Mouse (Mus musculus) left cerebral cortex, postnatal 36 days (tissue): ENCODE results near the gene Rbm25. TPM values are rescaled to one million over a fixed set of nuclear protein-coding genes. Genes with fewer than 3 reads are reported as not detected.

ENCODE experiments used
- DNase-seq, 2 experiments: peaks; one replicate each; pipeline ENCODE4 v3.0.0; 2021 to 2022; ENCODE audit warnings: low spot score in 2 of 2, mixed read lengths in 1 of 2
- intact Hi-C: fragments of 180-260 bp; cut with DNase I; formaldehyde crosslinking; loops from one replicate; pipeline ENCODE4 v1.15.1; 2025
- total RNA-seq, 2 experiments: library from RNA; stranded (reverse); gene quantifications; 2 replicates each; pipeline ENCODE4 v1.2.3; 2021

Gene Rbm25
- total RNA-seq, 2 experiments from 2014 or later, result 79.7 to 150 TPM

DNA sequence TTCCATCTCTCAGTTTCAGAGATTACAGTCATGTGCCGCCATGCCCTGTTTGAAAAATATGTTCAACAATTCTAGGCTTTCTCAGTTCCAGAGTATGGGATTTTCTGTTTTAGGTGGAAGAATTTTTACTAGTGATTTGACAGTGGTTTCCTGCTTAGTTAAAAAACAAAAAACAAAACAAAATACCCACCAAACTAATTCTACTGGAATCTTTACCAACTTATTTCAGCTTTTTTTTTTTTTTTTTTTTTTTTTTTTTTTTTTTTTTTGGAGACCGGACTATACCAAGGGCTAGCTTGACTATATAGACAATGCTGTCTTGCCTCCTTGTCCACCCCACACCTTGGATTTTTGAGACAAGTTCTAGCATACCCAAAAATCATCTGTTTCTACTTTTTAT is 10.2 kb downstream of the Rbm25 start:
- DNase-seq, result no peak
- intact Hi-C loops, result no loop called here

DNA sequence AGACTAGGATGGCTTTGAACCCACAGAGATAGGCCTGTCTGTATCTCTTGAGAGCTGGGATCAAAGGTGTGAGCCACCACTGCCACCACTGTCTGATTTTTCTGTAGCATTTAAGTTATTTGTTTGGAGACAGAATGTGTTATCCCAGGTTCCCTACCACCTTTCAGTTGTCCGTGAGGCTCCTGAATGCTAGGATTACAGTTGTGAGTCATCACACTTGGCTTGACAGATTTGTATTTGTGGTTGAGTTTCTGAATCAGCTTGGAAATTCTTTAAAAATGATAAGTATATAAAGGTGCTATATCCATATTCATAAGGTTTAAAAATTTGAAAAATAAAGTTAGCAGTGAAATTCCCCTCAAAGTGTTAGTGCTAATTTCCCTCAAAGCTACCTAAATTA is 12.1 kb downstream of the Rbm25 start:
- DNase-seq, result no peak
- intact Hi-C loops, result no loop called here

GRCm38 (mm10) chr12:83650346-83650745 is 19.3 kb downstream of the Rbm25 start:
- DNase-seq, result no peak
- intact Hi-C loops, result no loop called here

GRCm38 (mm10) chr12:83651414-83651813 is 20.4 kb downstream of the Rbm25 start:
- intact Hi-C loops, result no loop called here
- no peak for DNase-seq

- DNase-seq, result no peak
- intact Hi-C loops, result no loop called here
These were observed 54.4 kb downstream of the Rbm25 start for GRCm38 (mm10) chr12:83685466-83685865.

DNA sequence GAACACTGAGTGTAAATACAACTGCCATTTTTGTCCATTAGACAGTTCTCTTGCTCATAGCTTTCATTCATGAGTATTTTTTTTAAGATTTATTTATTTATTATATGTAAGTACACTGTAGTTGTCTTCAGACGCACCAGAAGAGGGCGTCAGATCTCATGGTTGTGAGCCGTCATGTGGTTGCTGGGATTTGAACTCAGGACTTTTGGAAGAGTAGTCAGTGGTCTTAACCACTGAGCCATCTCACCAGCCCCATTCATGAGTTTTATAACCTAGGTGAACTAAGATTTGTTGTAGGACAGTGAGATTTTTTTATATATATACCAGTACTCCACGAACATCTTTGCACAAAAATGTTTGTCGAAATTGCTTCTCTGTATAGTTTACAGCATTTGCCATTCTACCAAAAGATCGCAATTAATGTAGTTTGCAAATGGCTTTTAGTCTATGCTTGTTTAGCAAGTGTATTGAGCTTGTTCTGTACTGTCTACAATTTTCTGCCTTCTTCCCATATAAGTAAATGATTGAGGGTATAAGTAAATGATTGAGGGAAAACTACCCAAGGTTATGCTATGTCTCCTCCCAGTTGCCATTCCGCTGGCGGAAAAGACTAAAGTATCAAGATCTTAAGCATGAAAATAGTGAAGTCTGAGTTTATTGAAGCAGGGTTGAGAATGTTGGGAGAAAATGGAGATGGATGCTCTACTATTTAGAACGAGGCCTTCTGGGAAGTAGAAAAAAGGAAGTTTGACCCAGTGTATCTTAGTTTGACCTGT is 55.7 kb downstream of the Rbm25 start:
- intact Hi-C loops, result no loop called here
- no peak for DNase-seq

- intact Hi-C loops, result no loop called here
- DNase-seq, result peak; percentile 93 to 95
These were observed 56.9 kb downstream of the Rbm25 start, which contains the start of gene Psen1 for GRCm38 (mm10) chr12:83687934-83688315. Gene Psen1 (plus strand): TSS chr12:83688152.

DNA sequence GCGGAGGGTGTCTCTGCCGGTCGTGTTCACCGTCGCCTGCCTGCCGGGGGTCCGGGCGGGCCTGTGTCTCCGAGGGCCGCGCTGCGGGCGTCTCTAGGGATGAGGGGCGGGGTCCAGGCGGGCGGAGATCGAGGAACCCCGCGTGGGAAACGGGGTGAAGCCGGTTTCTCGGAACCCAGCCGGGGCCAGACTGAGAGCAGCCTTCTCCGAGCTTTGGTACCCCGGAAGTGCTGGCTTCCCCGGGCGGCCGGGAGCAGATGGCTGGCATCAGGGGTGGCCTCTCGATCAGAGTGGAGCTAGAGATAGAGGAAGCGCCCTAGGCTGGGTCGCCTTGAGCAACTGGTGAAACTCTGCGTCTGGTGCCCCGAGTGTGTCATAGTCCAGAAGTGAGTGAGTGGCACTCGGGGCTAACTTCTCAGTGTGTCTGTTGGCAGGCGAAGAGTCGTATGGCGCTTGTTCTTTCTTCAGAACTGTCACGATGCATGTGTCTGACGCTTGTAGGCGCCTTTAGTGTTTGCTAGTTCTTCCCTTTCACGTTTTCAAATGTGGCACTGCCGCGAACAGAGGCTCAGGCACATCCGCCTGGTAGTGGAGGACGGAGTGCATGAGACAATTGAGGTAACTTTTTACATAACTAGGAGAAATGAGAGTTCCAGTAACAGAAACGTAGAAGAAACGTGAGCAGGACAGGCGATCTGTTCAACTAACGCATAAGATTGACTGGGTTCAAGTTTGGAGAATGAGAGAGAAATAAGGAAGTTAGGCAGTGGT is 57.5 kb downstream of the Rbm25 start:
- peak in 1 of 2 experiments; percentile 48 for DNase-seq
- intact Hi-C loops, result no loop called here

DNA sequence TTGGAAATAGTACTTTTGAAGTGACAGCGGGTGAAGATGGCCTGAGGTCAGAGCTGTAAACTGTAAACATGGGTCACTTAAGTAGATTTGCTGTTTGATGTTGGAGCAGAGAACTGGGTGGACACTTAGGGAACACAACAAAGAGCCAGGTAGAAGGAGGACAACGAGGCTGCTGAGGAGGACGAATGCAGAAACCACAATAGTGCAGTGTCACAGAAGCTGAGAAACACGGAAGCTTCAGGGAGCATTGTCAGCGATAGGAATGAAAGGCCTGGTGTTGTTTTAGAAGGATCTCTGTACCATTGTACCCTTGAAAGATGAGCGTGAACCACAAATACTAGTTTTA is 58.0 kb downstream of the Rbm25 start:
- intact Hi-C loops, result no loop called here
- DNase-seq, result no peak

GRCm38 (mm10) chr12:83694011-83694410 is 63.0 kb downstream of the Rbm25 start:
- no peak for DNase-seq
- intact Hi-C loops, result no loop called here

DNA sequence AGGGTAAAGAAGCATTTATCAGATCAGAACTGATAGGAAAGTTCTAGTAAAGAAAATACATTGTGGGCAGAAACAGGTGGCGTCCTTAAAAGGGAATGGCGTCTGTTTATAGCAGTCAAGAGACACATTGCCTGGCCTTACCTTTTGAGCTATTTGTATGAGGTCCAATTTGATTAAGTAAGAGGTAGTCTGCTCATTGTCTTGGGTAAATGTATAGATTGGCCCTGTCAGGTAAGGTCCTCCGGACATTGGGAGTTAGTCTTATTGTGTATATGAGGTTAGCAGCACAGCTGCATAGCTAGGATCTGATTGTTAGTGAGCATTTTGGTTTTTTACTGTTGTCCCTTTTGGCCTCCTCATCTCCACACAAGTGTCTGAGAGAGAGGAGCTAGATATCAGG is 63.6 kb downstream of the Rbm25 start:
- intact Hi-C loops, result no loop called here
- no peak for DNase-seq

DNA sequence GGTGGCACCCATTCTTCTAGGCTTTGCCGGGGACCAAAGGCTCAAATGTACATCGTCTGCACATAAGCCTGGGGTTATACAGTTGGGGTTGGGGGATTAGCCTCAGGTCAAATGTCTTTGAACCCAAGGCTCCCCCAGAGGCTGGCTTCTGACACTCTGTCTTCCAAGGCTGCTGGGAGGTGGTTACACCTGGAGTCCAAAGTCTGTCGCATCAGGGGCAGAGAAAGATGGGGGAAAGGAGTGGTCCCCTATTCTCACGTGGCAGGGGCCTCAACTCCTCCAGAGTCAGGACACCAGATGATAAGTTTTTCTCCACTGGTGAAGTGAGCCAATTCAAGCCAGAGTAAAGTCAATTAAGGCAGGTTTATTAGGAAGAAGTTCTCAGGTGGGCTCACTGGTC is 67.6 kb downstream of the Rbm25 start:
- DNase-seq, result no peak
- intact Hi-C loops, result no loop called here

- intact Hi-C loops, result no loop called here
These were observed 70.6 kb downstream of the Rbm25 start for GRCm38 (mm10) chr12:83701608-83702007.

GRCm38 (mm10) chr12:83702796-83703195 is 71.8 kb downstream of the Rbm25 start:
- no peak for DNase-seq
- intact Hi-C loops, result no loop called here

More at GRCm38 (mm10) chr12:83701608-83702007, 70.6 kb downstream of the Rbm25 start:
- DNase-seq, result no peak

DNA sequence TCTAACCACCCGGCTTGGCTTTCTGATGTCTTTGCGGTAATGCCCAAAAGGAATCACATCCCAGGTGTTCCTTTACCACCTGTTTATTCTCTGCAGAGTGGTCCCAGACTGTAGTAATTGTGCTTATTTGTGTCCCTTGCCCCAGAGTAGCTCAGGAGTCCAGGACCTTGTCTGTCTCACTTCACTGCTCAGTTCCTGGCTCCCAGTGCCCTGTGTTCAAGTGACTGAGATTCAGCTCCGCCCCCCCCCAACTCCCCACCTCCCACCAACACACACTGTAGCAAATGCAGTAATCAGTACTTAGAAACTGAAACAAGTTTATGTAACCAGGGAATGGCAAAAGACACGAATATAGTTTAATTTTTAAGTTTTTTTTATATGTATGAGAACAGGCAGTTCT is 75.9 kb downstream of the Rbm25 start:
- DNase-seq, result no peak
- intact Hi-C loops, result no loop called here

DNA sequence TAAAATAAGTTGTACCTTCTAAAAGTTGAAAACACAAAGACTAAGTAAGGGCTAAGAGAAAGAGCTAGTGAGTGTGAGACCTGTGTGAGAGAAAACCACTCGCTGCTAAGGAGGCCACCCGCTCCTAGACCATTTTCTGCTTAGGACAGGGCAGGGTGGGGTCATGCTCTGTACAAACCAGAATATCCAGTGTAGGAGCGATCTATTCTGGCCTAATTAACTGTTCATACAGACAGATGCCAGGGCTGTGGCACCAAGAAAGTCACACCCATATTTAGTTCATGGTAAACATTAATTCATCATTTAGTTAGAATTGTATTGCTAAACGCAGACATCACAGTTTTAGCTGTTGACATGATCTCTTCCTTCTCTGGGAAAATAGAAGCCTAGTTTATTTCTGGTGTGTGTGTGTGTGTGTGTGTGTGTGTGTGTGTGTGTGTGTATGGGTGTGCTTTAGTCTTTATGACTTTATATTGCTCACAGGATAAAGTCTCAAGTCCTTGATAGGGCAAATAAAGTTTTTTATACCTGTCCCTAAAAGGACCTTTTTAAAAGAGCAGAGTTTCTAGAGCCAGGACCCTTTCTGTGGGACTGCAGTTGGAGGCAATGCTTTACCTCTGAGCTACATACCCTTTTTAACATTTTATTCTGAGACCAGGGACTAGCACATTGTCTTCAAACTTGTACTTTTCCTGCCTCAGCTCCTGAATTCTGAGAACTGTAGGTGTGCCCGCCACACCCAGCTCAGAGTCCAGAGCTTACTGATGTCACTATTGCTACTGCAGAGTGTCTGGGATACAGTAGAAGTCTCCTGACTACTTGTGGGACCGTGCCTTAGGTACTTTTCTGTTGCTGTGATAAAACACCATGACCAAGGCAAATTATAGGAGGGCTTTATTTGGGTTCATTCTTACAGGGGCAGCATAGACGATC is 77.4 kb downstream of the Rbm25 start:
- DNase-seq, result no peak

GRCm38 (mm10) chr12:83709934-83710333 is 78.9 kb downstream of the Rbm25 start:
- DNase-seq, result no peak

More for the DNA sequence above, 77.4 kb downstream of the Rbm25 start:
- intact Hi-C loops, result no loop called here

DNA sequence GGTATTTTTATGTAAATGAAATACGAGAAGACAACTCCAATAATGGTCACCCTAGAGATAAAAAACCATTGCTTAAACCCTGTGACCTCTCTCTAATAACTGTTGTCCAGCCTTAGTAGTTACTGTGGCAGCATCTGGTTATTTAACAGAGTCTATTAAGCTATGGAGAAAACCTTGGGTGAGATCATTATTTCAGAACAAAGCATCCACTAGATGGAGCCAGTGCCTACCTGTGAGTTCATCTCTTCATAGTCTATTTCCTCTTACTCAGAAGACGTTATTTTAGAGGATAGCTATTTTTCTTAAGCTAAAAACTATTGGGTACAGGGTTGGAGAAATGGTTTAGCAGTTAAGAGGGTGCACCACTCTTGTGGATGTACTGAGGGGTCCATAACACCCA is 82.7 kb downstream of the Rbm25 start:
- peak in 1 of 2 experiments; percentile 33 for DNase-seq
- intact Hi-C loops, result loop anchor here (5.0 to 10.0 kb wide), 2 partner anchors 54 to 221 kb away; no protein-coding TSS in a partner anchor

More at GRCm38 (mm10) chr12:83709934-83710333, 78.9 kb downstream of the Rbm25 start:
- intact Hi-C loops, result loop anchor here (5.0 to 10.0 kb wide), 2 partner anchors 57 to 225 kb away; no protein-coding TSS in a partner anchor

DNA sequence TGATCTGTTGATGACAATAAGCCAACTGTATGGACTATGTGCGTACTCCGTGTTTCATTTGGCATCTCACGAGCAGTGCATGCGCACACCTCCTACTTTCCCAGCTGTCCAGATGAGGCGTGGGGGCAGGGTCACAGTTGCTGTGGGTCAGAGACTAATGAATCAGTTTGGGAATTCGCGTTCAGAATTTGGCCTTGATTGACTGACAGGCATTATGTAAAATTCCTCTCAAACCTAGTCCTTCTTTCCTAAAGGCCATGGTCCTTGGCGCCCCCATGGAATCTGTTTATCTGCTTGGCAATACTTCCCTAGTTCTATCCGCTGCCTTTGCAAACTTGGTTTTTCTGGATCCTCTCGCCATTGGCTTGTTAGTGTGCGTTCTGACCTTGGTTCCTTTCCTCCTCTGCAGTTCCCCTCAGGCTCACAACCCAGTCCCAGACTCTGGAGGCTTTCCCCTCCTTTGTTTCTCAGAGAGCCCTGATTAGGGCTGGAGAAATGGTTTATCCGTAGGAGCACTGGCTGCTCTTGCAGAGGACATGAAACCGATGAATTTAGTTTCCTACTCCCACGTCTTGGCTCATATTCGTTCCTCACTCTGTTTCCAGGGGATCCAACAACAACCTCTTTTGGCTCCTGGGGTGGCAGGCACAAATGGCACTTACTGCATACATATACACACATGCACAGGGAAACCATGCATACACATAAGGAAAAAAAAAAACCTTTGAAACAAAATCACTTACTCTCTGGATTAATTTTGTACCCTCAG is 85.6 kb downstream of the Rbm25 start:
- DNase-seq, result peak; percentile 27 to 32
- intact Hi-C loops, result loop anchor here (10.0 kb wide), 1 partner anchor 218 kb away; no protein-coding TSS in a partner anchor
